Mouse (Mus musculus): ENCODE results near the gene Nrip3. TPM values are rescaled to one million over a fixed set of nuclear protein-coding genes. Genes with fewer than 3 reads are reported as not detected.

The Nrip3 gene
- 100 to 1,000 TPM; 209 to 247 TPM for total RNA-seq (2021)

GRCm38 (mm10) chr7:109781470-109782203 is at the start of gene Nrip3:
Nrip3 (minus strand) TSS chr7:109782025.
- peak; percentile 78 to 82 for DNase-seq

GRCm38 (mm10) chr7:109831376-109831775 is 49.6 kb upstream of the Nrip3 start:
- no peak for DNase-seq

GRCm38 (mm10) chr7:109826911-109827310 is 45.1 kb upstream of the Nrip3 start:
- no peak for DNase-seq

- DNase-seq = peak; percentile 17 to 18
These were observed 43.5 kb upstream of the Nrip3 start for GRCm38 (mm10) chr7:109825293-109825692.

GRCm38 (mm10) chr7:109818600-109818999 is 36.8 kb upstream of the Nrip3 start:
- DNase-seq = no peak

- no peak for DNase-seq
These were observed 36.1 kb upstream of the Nrip3 start for GRCm38 (mm10) chr7:109817954-109818353.

GRCm38 (mm10) chr7:109813330-109814140 is 31.7 kb upstream of the Nrip3 start:
- DNase-seq = no peak

GRCm38 (mm10) chr7:109807616-109808485 is 26.0 kb upstream of the Nrip3 start:
- DNase-seq = no peak

- no peak for DNase-seq
These were observed 23.0 kb upstream of the Nrip3 start for GRCm38 (mm10) chr7:109804843-109805242.

- no peak for DNase-seq
These were observed 22.5 kb upstream of the Nrip3 start for GRCm38 (mm10) chr7:109804355-109804754.

- DNase-seq = no peak
These were observed 21.7 kb upstream of the Nrip3 start for GRCm38 (mm10) chr7:109803516-109803915.

- DNase-seq = no peak
These were observed 18.8 kb upstream of the Nrip3 start for GRCm38 (mm10) chr7:109800626-109801025.

GRCm38 (mm10) chr7:109799168-109799567 is 17.3 kb upstream of the Nrip3 start:
- DNase-seq = no peak

- DNase-seq = no peak
These were observed 13.7 kb upstream of the Nrip3 start for GRCm38 (mm10) chr7:109795564-109795963.

GRCm38 (mm10) chr7:109794556-109794955 is 12.7 kb upstream of the Nrip3 start:
- no peak for DNase-seq

- peak in 1 of 2 experiments; percentile 31 for DNase-seq
These were observed 10.9 kb upstream of the Nrip3 start for GRCm38 (mm10) chr7:109792759-109793158.

- no peak for DNase-seq
These were observed 9.0 kb upstream of the Nrip3 start for GRCm38 (mm10) chr7:109790818-109791217.

- no peak for DNase-seq
These were observed 6.0 kb upstream of the Nrip3 start for GRCm38 (mm10) chr7:109787860-109788259.

- DNase-seq = no peak
These were observed 1.5 kb upstream of the Nrip3 start for GRCm38 (mm10) chr7:109783281-109783680.

- no peak for DNase-seq
These were observed 747 bp downstream of the Nrip3 start for GRCm38 (mm10) chr7:109781087-109781469.

GRCm38 (mm10) chr7:109772251-109772650 is 9.6 kb downstream of the Nrip3 start:
- no peak for DNase-seq

- no peak for DNase-seq
These were observed 13.0 kb downstream of the Nrip3 start for GRCm38 (mm10) chr7:109768699-109769383.

Measured in layer of hippocampus, postnatal 36 days (tissue).